Mouse (Mus musculus) C2C12 (cell line): ENCODE results near the gene Trim38.

Experiments used
- CEBPB ChIP-seq: IDR thresholded peaks from one replicate; pipeline ENCODE4 v1.6.1; 2011; ENCODE audit warnings: low read depth, mild to moderate bottlenecking, control low read depth, moderate library complexity
- CTCF ChIP-seq: IDR thresholded peaks from one replicate; pipeline ENCODE4 v1.5.1; 2011; ENCODE audit not compliant: control insufficient read depth, insufficient read depth, insufficient read length
- USF1 ChIP-seq: IDR thresholded peaks from one replicate; pipeline ENCODE4 v1.6.1; 2011; ENCODE audit warnings: low read depth, mild to moderate bottlenecking, control low read depth, moderate library complexity

DNA sequence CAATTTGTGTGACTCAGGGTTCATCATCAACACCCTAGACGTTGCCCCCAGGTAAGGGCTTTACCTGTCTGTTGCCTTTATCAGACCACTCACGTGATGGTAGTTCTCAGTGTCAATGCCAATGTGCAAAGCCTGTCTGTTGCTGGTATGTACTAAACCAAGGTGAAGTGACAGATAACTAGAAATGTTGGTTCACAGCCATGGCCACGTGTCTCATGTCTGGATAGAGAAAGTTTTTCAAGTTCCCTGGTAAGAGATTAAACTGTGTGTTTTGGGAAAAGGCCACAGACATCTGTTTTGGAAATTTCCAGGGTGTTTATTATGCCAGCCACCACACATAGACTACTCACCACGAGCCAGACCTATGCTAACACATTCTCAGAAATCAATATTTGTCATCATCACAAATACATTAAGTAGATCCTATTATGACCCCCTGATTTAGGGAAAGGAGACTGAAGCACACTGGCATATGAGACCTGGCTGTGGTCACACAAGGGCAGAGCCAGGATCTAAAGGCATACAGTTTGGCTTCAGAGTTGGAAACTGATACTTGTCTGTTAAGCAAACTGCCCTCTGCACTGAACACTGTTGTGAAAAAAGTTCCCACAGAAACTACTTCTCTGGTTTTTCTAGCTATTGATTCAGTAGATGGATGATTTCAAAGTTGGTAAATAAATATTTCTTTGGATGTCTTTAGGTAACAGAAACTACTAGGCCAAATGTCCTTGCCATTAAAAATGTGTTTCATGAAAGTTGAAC, 50.6 kb downstream of the Trim38 start:
- no peak for TF ChIP-seq USF1
- no peak for TF ChIP-seq CTCF
- no peak for TF ChIP-seq CEBPB
